Mouse (Mus musculus): ENCODE results near the gene March8. TPM values are rescaled to one million over a fixed set of nuclear protein-coding genes. Genes with fewer than 3 reads are reported as not detected.

March8 gene
- polyA plus RNA-seq, 1 experiment from 2014 or later: 69.4 TPM

DNA sequence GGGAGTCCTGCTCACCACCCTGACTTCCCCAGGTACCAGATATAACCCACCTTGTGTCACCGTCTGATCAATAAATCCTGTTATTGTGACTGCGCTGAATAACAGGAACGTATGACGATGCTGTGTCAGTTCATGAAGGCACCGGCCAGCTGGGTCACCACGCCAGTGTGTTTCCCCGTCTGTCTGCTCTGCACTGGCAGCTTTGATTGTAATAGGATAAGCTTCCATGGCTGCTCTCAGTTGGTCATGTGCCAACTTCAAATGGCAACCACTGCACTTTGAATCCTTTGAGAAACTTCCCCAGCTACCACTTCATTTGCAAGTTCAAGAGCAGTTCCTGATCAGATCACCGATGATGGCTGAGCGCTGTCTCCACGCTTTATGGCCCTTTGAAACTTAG lies 45.8 kb downstream of the March8 start:
- DNase-seq (ENCODE audit: low spot score): peak; percentile 34
- peak; percentile 43; the same call in 1 of the 2 replicates for ATAC-seq (ENCODE audit: low FRiP score)
- Histone ChIP-seq H3K36me3 (replicated peaks; ENCODE audit: control insufficient read depth, insufficient read depth) (peaks cover 5% of the 10 kb centered on the region), H3K27ac (peak overlapping the region; percentile 21; the same call in 1 of the 2 replicates), H3K9me3 (ENCODE audit: control insufficient read depth, low read length) (no peaks in the 10 kb centered on the region), H3K4me3 (replicated peaks; ENCODE audit: low read length) (no peak overlapping the region), H3K4me1 (replicated peaks; ENCODE audit: control insufficient read depth, insufficient read depth, low read length) (peaks cover 30% of the 10 kb centered on the region), H3K27me3 (ENCODE audit: control insufficient read depth, insufficient read depth, low read length) (no peaks in the 10 kb centered on the region), H3K9ac (no peak overlapping the region), H3K4me2 (replicated peaks) (no peak overlapping the region)
- 58% methylated on average over 10 of the region's 10 CpGs for WGBS

GRCm38 (mm10) chr6:116385194-116386044 lies 47.6 kb downstream of the March8 start:
- Histone ChIP-seq H3K4me1 (replicated peaks; ENCODE audit: control insufficient read depth, insufficient read depth, low read length) (peaks cover 30% of the 10 kb centered on the region), H3K4me2 (replicated peaks) (peak overlapping the region; percentile 46), H3K27me3 (ENCODE audit: control insufficient read depth, insufficient read depth, low read length) (no peaks in the 10 kb centered on the region), H3K36me3 (replicated peaks; ENCODE audit: control insufficient read depth, insufficient read depth) (no peaks in the 10 kb centered on the region), H3K27ac (peak overlapping the region; percentile 78), H3K4me3 (replicated peaks; ENCODE audit: low read length) (no peak overlapping the region; the same call in 1 of the 2 replicates), H3K9ac (peak overlapping the region; percentile 44; the same call in 1 of the 2 replicates), H3K9me3 (ENCODE audit: control insufficient read depth, low read length) (no peaks in the 10 kb centered on the region)
- 18% methylated on average over 5 of the region's 5 CpGs for WGBS
- ATAC-seq (ENCODE audit: low FRiP score) (no peak), DNase-seq (ENCODE audit: low spot score) (no peak)

- no peaks in the 10 kb centered on the region for H3K9me3 ChIP-seq (ENCODE audit: control insufficient read depth, low read length)
- H3K4me3 ChIP-seq (replicated peaks; ENCODE audit: low read length): peak overlapping the region; percentile 14; the same call in 1 of the 2 replicates
- 15% methylated on average over 4 of the region's 4 CpGs for WGBS
- H3K27ac ChIP-seq: peak overlapping the region; percentile 78
- peaks cover 30% of the 10 kb centered on the region for H3K4me1 ChIP-seq (replicated peaks; ENCODE audit: control insufficient read depth, insufficient read depth, low read length)
- DNase-seq (ENCODE audit: low spot score) (peak; percentile 46), ATAC-seq (ENCODE audit: low FRiP score) (peak; percentile 82)
- peak overlapping the region; percentile 44 for H3K9ac ChIP-seq
- no peaks in the 10 kb centered on the region for H3K36me3 ChIP-seq (replicated peaks; ENCODE audit: control insufficient read depth, insufficient read depth)
- H3K27me3 ChIP-seq (ENCODE audit: control insufficient read depth, insufficient read depth, low read length): no peaks in the 10 kb centered on the region
- H3K4me2 ChIP-seq (replicated peaks): peak overlapping the region; percentile 46
Observed at GRCm38 (mm10) chr6:116386045-116386415, 48.2 kb downstream of the March8 start.

- Histone ChIP-seq H3K4me3 (replicated peaks; ENCODE audit: low read length) (peak overlapping the region; percentile 2; the same call in 1 of the 2 replicates), H3K27ac (peak overlapping the region; percentile 78), H3K4me1 (replicated peaks; ENCODE audit: control insufficient read depth, insufficient read depth, low read length) (peaks cover 30% of the 10 kb centered on the region), H3K27me3 (ENCODE audit: control insufficient read depth, insufficient read depth, low read length) (no peaks in the 10 kb centered on the region), H3K4me2 (replicated peaks) (peak overlapping the region; percentile 46), H3K9ac (peak overlapping the region; percentile 44), H3K9me3 (ENCODE audit: control insufficient read depth, low read length) (no peaks in the 10 kb centered on the region), H3K36me3 (replicated peaks; ENCODE audit: control insufficient read depth, insufficient read depth) (no peaks in the 10 kb centered on the region)
- peak; percentile 26 for DNase-seq (ENCODE audit: low spot score)
- no peak for ATAC-seq (ENCODE audit: low FRiP score)
- 28% methylated on average over 3 of the region's 3 CpGs for WGBS
Observed at GRCm38 (mm10) chr6:116386506-116386905, 48.7 kb downstream of the March8 start.

- ATAC-seq (ENCODE audit: low FRiP score) (no peak), DNase-seq (ENCODE audit: low spot score) (no peak)
- H3K36me3 ChIP-seq (replicated peaks; ENCODE audit: control insufficient read depth, insufficient read depth): no peaks in the 10 kb centered on the region
- no peak overlapping the region for H3K9ac ChIP-seq
- H3K4me3 ChIP-seq (replicated peaks; ENCODE audit: low read length): no peak overlapping the region
- H3K9me3 ChIP-seq (ENCODE audit: control insufficient read depth, low read length): no peaks in the 10 kb centered on the region
- H3K4me1 ChIP-seq (replicated peaks; ENCODE audit: control insufficient read depth, insufficient read depth, low read length): peaks cover 27% of the 10 kb centered on the region
- H3K4me2 ChIP-seq (replicated peaks): no peak overlapping the region
- H3K27ac ChIP-seq: no peak overlapping the region
- 98% methylated on average over 1 of the region's 1 CpGs for WGBS
- H3K27me3 ChIP-seq (ENCODE audit: control insufficient read depth, insufficient read depth, low read length): no peaks in the 10 kb centered on the region
Observed at GRCm38 (mm10) chr6:116388068-116388467, 50.2 kb downstream of the March8 start.

DNA sequence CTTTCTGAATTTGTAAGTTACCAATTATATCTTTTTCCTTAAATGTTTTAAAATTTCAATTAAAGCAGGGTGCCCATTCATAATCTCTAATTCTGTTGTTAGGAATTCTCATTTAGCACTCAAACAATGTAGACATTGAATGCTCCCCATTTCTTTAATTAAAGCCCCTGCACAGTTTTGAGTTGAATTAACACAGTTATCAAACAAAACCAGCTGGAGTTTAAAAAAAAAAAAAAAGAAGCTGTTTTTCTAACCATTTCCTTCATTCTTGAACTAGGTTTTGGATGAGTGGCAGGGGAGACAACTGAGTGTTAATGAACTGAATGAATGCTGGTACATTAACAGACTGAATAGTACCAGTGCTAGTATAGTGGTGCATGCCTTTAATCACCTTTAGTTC lies 51.7 kb downstream of the March8 start:
- Histone ChIP-seq H3K9me3 (ENCODE audit: control insufficient read depth, low read length) (no peaks in the 10 kb centered on the region), H3K4me3 (replicated peaks; ENCODE audit: low read length) (no peak overlapping the region), H3K4me1 (replicated peaks; ENCODE audit: control insufficient read depth, insufficient read depth, low read length) (peaks cover 20% of the 10 kb centered on the region), H3K36me3 (replicated peaks; ENCODE audit: control insufficient read depth, insufficient read depth) (0 out of 2 replicates have a peak, but pooled peaks cover 4% of the 10 kb centered on the region), H3K9ac (no peak overlapping the region), H3K4me2 (replicated peaks) (no peak overlapping the region), H3K27ac (no peak overlapping the region), H3K27me3 (ENCODE audit: control insufficient read depth, insufficient read depth, low read length) (no peaks in the 10 kb centered on the region)
- no peak for DNase-seq (ENCODE audit: low spot score)
- ATAC-seq (ENCODE audit: low FRiP score): no peak

DNA sequence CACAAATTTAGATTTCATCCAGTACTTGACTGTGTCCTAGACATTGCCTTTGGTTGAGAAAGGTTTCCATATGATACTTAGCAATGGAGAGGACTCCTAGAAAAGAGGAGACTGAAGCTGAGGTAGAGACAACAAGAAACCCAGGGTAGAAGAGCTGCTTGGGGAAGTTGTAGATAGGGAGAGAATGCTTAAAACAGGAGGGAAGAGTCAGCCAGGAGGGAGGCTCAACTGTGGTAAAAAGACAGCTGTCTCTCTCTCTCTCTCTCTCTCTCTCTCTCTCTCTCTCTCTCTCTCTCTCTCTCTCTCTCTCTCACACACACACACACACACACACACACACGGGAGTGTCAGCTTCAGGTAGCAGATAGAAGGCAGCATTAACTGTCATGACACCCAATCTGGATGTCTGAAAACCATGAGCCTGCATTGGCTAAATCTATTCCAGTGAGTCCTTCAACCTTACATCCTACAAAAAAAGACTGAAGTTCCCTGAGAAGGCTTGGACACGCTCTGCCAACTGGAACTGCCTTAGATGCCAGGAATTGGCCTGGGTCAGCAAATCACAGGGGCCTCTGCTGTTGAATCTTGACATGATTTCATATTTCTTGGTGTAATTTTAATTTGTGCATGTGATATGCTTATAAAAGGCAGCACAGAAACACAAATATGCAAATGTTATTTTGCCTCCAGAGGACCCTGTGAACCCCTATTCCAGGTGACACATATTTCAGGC lies 57.3 kb downstream of the March8 start:
- DNase-seq (ENCODE audit: low spot score): no peak
- 91% methylated on average over 1 of the region's 2 CpGs for WGBS
- no peaks in the 10 kb centered on the region for H3K9me3 ChIP-seq (ENCODE audit: control insufficient read depth, low read length)
- H3K9ac ChIP-seq: no peak overlapping the region
- no peaks in the 10 kb centered on the region for H3K27me3 ChIP-seq (ENCODE audit: control insufficient read depth, insufficient read depth, low read length)
- no peak overlapping the region for H3K27ac ChIP-seq
- H3K4me2 ChIP-seq (replicated peaks): no peak overlapping the region
- ATAC-seq (ENCODE audit: low FRiP score): no peak
- H3K4me3 ChIP-seq (replicated peaks; ENCODE audit: low read length): no peak overlapping the region
- H3K4me1 ChIP-seq (replicated peaks; ENCODE audit: control insufficient read depth, insufficient read depth, low read length): peaks cover 18% of the 10 kb centered on the region; the same call in 1 of the 2 replicates
- H3K36me3 ChIP-seq (replicated peaks; ENCODE audit: control insufficient read depth, insufficient read depth): 0 out of 2 replicates have a peak, but pooled peaks cover 4% of the 10 kb centered on the region

DNA sequence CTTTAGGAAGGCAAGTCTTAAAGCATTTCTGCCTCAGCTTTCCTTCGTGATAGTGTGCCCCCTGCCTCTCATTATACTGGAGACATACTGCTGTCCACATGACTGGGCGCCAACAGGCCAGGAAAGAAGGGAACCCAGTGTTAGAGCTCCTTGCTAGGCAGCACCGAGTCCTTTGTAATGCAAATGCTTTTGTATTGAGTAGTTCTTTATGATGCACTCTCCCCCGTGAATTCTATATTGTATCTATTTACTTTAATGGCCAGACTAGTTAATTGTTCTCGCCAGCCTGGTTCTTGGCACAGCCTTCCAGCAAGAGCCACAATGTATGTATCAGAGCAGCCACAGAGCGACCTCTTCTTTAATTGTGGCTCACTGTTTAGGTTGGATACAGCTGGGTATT lies 59.8 kb downstream of the March8 start:
- WGBS: 10% methylated on average over 6 of the region's 6 CpGs
- ATAC-seq (ENCODE audit: low FRiP score): peak; percentile 83
- H3K4me2 ChIP-seq (replicated peaks): no peak overlapping the region

DNA sequence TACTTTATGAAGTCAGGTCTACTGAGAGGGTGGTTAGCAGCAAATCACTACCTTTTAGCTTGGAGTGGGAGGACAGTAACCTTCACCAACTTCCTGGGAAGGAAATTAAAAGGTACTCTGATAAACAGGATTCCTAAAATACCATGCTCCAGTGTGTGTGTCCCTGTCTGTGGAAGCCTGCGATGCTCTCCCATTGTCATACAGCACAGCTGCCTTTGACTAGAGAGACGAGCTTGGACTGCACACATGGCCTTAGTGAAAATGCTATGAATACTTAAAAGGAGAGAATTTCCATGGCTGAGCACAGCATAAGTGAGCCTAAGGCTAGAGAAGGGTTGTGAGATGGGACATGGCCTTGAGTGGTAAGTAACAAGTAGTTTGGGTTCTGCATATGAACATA lies 60.3 kb downstream of the March8 start:
- 19% methylated on average over 2 of the region's 2 CpGs for WGBS

More for the DNA sequence above, 59.8 kb downstream of the March8 start:
- peaks cover 18% of the 10 kb centered on the region; the same call in 1 of the 2 replicates for H3K4me1 ChIP-seq (replicated peaks; ENCODE audit: control insufficient read depth, insufficient read depth, low read length)
- no peak for DNase-seq (ENCODE audit: low spot score)
- peaks cover 20% of the 10 kb centered on the region for H3K36me3 ChIP-seq (replicated peaks; ENCODE audit: control insufficient read depth, insufficient read depth)
- no peak overlapping the region for H3K9ac ChIP-seq
- H3K9me3 ChIP-seq (ENCODE audit: control insufficient read depth, low read length): no peaks in the 10 kb centered on the region
- H3K27ac ChIP-seq: peak overlapping the region; percentile 12
- H3K4me3 ChIP-seq (replicated peaks; ENCODE audit: low read length): no peak overlapping the region
- H3K27me3 ChIP-seq (ENCODE audit: control insufficient read depth, insufficient read depth, low read length): no peaks in the 10 kb centered on the region

More for the DNA sequence above, 60.3 kb downstream of the March8 start:
- peaks cover 18% of the 10 kb centered on the region; the same call in 1 of the 2 replicates for H3K4me1 ChIP-seq (replicated peaks; ENCODE audit: control insufficient read depth, insufficient read depth, low read length)
- H3K4me2 ChIP-seq (replicated peaks): no peak overlapping the region
- no peaks in the 10 kb centered on the region for H3K9me3 ChIP-seq (ENCODE audit: control insufficient read depth, low read length)
- H3K4me3 ChIP-seq (replicated peaks; ENCODE audit: low read length): no peak overlapping the region
- H3K9ac ChIP-seq: no peak overlapping the region
- H3K27ac ChIP-seq: peak overlapping the region; percentile 12; the same call in 1 of the 2 replicates
- DNase-seq (ENCODE audit: low spot score): no peak
- no peak for ATAC-seq (ENCODE audit: low FRiP score)
- no peaks in the 10 kb centered on the region for H3K27me3 ChIP-seq (ENCODE audit: control insufficient read depth, insufficient read depth, low read length)
- peaks cover 20% of the 10 kb centered on the region for H3K36me3 ChIP-seq (replicated peaks; ENCODE audit: control insufficient read depth, insufficient read depth)
